Mouse (Mus musculus) CH12.LX (cell line): Measurements from ENCODE around the gene Retn. TPM values are rescaled to one million over a fixed set of nuclear protein-coding genes. Genes with fewer than 3 reads are reported as not detected.
A peak's percentile ranks its signal among the peaks of the same experiment; 100 is the strongest.

ENCODE experiments used
- DNase-seq: peaks from one replicate; pipeline ENCODE4 v3.0.0-alpha.2; 2013; ENCODE audit errors: extremely low read depth
- H3K27ac ChIP-seq: 2 replicates; pipeline ENCODE4 v1.5.1; 2012; ENCODE audit warnings: low read depth, mild to moderate bottlenecking, control low read depth, moderate library complexity; ENCODE audit not compliant: insufficient read depth
- H3K27me3 ChIP-seq: replicated peaks from 2 replicates; pipeline ENCODE3; 2012; ENCODE audit warnings: inconsistent platforms
- H3K36me3 ChIP-seq, 2 experiments: replicated peaks in 1 of 2; 2 replicates each; pipeline versions ENCODE3 to v1.6.1; 2012; ENCODE audit warnings: inconsistent platforms in 1 of 2, low read length in 1 of 2, mild to moderate bottlenecking in 1 of 2, mixed read lengths in 1 of 2, moderate library complexity in 1 of 2; ENCODE audit not compliant: control insufficient read depth in 1 of 2, insufficient read depth in 1 of 2
- H3K4me1 ChIP-seq, 2 experiments: 2 replicates each; pipeline ENCODE4 v1.6.1; 2012; ENCODE audit warnings: inconsistent platforms in 1 of 2, moderate library complexity in 1 of 2; ENCODE audit not compliant: insufficient read depth in 2 of 2, control insufficient read depth in 1 of 2
- H3K4me2 ChIP-seq: 2 replicates; pipeline ENCODE4 v1.6.1; 2012; ENCODE audit warnings: low read depth, mild to moderate bottlenecking, control low read depth; ENCODE audit not compliant: poor library complexity, insufficient read depth, severe bottlenecking
- H3K4me3 ChIP-seq, 3 experiments: fragments of 150-350 bp in 1 of 3; sonication (generic) in 1 of 3; replicated peaks in 1 of 3; 2 replicates each; pipeline versions ENCODE3 to v1.5.1; 2011 to 2012; ENCODE audit warnings: low read depth in 2 of 3, low read length in 2 of 3, mild to moderate bottlenecking in 2 of 3, moderate library complexity in 2 of 3, control low read depth in 1 of 3, improper control_type of control experiment in 1 of 3, inconsistent platforms in 1 of 3, mixed read lengths in 1 of 3; ENCODE audit not compliant: poor library complexity in 1 of 3
- H3K79me2 ChIP-seq: replicated peaks from 2 replicates; pipeline ENCODE4 v1.6.1; 2012; ENCODE audit warnings: mild to moderate bottlenecking, moderate library complexity; ENCODE audit not compliant: control insufficient read depth, poor library complexity, insufficient read depth, severe bottlenecking; ENCODE audit errors: extremely low read depth
- H3K9ac ChIP-seq: 2 replicates; pipeline ENCODE4 v1.6.1; 2012; ENCODE audit warnings: low read depth, mild to moderate bottlenecking, control low read depth, moderate library complexity; ENCODE audit not compliant: insufficient read depth
- H3K9me3 ChIP-seq: replicated peaks from 2 replicates; pipeline ENCODE3; 2012; ENCODE audit warnings: low read length, inconsistent platforms, mixed read lengths
- CHD1 ChIP-seq: IDR thresholded peaks from 2 replicates; pipeline ENCODE4 v1.6.1; 2012; ENCODE audit warnings: low read depth, low read length, improper control_type of control experiment, inconsistent platforms
- CHD2 ChIP-seq: IDR thresholded peaks from 2 replicates; pipeline ENCODE4 v1.6.1; 2011; ENCODE audit warnings: low read length, improper control_type of control experiment
- CTCF ChIP-seq, 2 experiments: IDR thresholded peaks in 1 of 2; conservative IDR thresholded peaks in 1 of 2; 2 replicates each; pipeline ENCODE4 v1.5.1; 2011 to 2012; ENCODE audit warnings: low read depth in 2 of 2, low read length in 2 of 2, improper control_type of control experiment in 1 of 2, inconsistent platforms in 1 of 2, mild to moderate bottlenecking in 1 of 2, moderate library complexity in 1 of 2
- HCFC1 ChIP-seq: IDR thresholded peaks from 2 replicates; pipeline ENCODE4 v1.6.1; 2012; ENCODE audit warnings: low read depth, mild to moderate bottlenecking, inconsistent platforms, low read length, improper control_type of control experiment
- JUN ChIP-seq: IDR thresholded peaks from 2 replicates; pipeline ENCODE4 v1.6.1; 2011; ENCODE audit warnings: low read depth, mild to moderate bottlenecking, low read length, improper control_type of control experiment, moderate library complexity; ENCODE audit not compliant: insufficient read depth
- MAX ChIP-seq: IDR thresholded peaks from 2 replicates; pipeline ENCODE4 v1.6.1; 2011; ENCODE audit warnings: low read length, improper control_type of control experiment
- PAX5 ChIP-seq: IDR thresholded peaks from 2 replicates; pipeline ENCODE4 v1.6.1; 2012; ENCODE audit warnings: low read length, inconsistent platforms, mixed read lengths
- POLR2A ChIP-seq: IDR thresholded peaks from 2 replicates; pipeline ENCODE4 v1.6.1; 2011; ENCODE audit warnings: low read depth, mild to moderate bottlenecking, improper control_type of control experiment, low read length
- RAD21 ChIP-seq: IDR thresholded peaks from 2 replicates; pipeline ENCODE4 v1.6.1; 2011; ENCODE audit warnings: low read depth, mild to moderate bottlenecking, low read length, improper control_type of control experiment, moderate library complexity
- dilution Hi-C: fragments of 300-500 bp; cut with MboI; formaldehyde crosslinking; loops from 2 replicates; pipeline ENCODE4 v1.14.3; 2020; ENCODE audit warnings: low sequenced_read_pairs; ENCODE audit not compliant: extremely low pct_unique_long_range_greater_than_20kb, extremely low pct_ligation_motif_present
- in situ Hi-C: fragments of 300-500 bp; cut with MboI; formaldehyde crosslinking; loops from 3 replicates; pipeline ENCODE4 v1.14.3; 2019; ENCODE audit warnings: low sequenced_read_pairs, low pct_ligation_motif_present, low pct_unique_long_range_greater_than_20kb, mixed read lengths
- polyA plus RNA-seq: library from polyadenylated mRNA; unstranded; fragments of >175 nt; gene quantifications from 2 replicates; pipeline ENCODE4 v1.2.1, GENCODE M21; 2012; ENCODE audit warnings: low read depth; ENCODE audit not compliant: insufficient read length
- total RNA-seq, 2 experiments: library from RNA; depleted of rRNA; stranded (reverse); fragments of 300-350 nt in 1 of 2; fragments of >200 nt in 1 of 2; gene quantifications; 2 replicates each; pipeline ENCODE4 v1.2.3; 2012 to 2014

The Retn gene
- total RNA-seq (2012; rRNA removed): not detected in 2 replicates
- total RNA-seq (2014; rRNA removed): not detected in 2 replicates
- polyA plus RNA-seq: 0.27 TPM in 1 of 2 replicates, not detected in the other

GRCm38 (mm10) chr8:3655526-3655925 lies at the start of gene Retn:
Gene Retn (plus strand): TSS chr8:3655770.
- H3K9ac ChIP-seq: no peak within 1 kb of the TSS
- peaks cover 5 to 26% of the 10 kb centered on the region in 2 experiments for H3K4me1 ChIP-seq
- H3K9me3 ChIP-seq: no peaks in the 10 kb centered on the region
- H3K4me3 ChIP-seq: no peak within 1 kb of the TSS
- in situ Hi-C loops (no loop called here), dilution Hi-C loops (no loop called here)
- H3K27ac ChIP-seq: no peak within 1 kb of the TSS
- H3K27me3 ChIP-seq: no peaks in the 10 kb centered on the region
- no peaks in the 10 kb centered on the region for H3K79me2 ChIP-seq
- H3K4me2 ChIP-seq: peak within 1 kb of the TSS; percentile 42; the same call in 1 of the 2 replicates
- no peak for DNase-seq
- H3K36me3 ChIP-seq: no peaks in the 10 kb centered on the region
- TF ChIP-seq CHD2: no peak
- no peak for TF ChIP-seq HCFC1

- Histone ChIP-seq H3K4me3 (no peak overlapping the region), H3K27ac (no peak overlapping the region)
- TF ChIP-seq MAX: no peak
- no peak for TF ChIP-seq JUN
- no peak for TF ChIP-seq CHD1
- TF ChIP-seq RAD21: no peak
- no peak for TF ChIP-seq CTCF (conservative IDR thresholded peaks at IDR 0.05 in 1 of 2, IDR thresholded peaks at IDR 0.05 in 1 of 2; ENCODE audit: low read depth in 2 of 2, low read length in 2 of 2)
- no peak for TF ChIP-seq POLR2A
- TF ChIP-seq, all 38 proteins: peak for 0
- H3K4me2 ChIP-seq: no peak overlapping the region
- DNase-seq: no peak
- dilution Hi-C loops (no loop called here), in situ Hi-C loops (no loop called here)
- H3K79me2 ChIP-seq: no peaks in the 10 kb centered on the region
- H3K9ac ChIP-seq: no peak overlapping the region
- H3K9me3 ChIP-seq: no peaks in the 10 kb centered on the region
- peaks cover 35 to 63% of the 10 kb centered on the region in 2 experiments for H3K36me3 ChIP-seq
- no peaks in the 10 kb centered on the region for H3K27me3 ChIP-seq
- H3K4me1 ChIP-seq: 0 out of 4 replicates have a peak, but pooled peaks cover 0 to 5% of the 10 kb centered on the region in 2 experiments
Observed at GRCm38 (mm10) chr8:3606593-3606992, 49.0 kb upstream of the Retn start.

GRCm38 (mm10) chr8:3607822-3608221 lies 47.7 kb upstream of the Retn start:
- peaks cover 47 to 76% of the 10 kb centered on the region in 2 experiments for H3K36me3 ChIP-seq

More at GRCm38 (mm10) chr8:3607822-3608221, 47.7 kb upstream of the Retn start:
- 0 out of 4 replicates have a peak, but pooled peaks cover 0 to 5% of the 10 kb centered on the region in 2 experiments for H3K4me1 ChIP-seq
- no peak overlapping the region for H3K27ac ChIP-seq
- no peak overlapping the region for H3K4me2 ChIP-seq
- H3K9me3 ChIP-seq: no peaks in the 10 kb centered on the region
- dilution Hi-C loops: no loop called here
- H3K79me2 ChIP-seq: no peaks in the 10 kb centered on the region
- no peak overlapping the region for H3K4me3 ChIP-seq
- no peak overlapping the region for H3K9ac ChIP-seq
- TF ChIP-seq MAX (no peak), HCFC1 (no peak), PAX5 (no peak)
- no peak for DNase-seq
- no peaks in the 10 kb centered on the region for H3K27me3 ChIP-seq
- in situ Hi-C loops: no loop called here
